Mouse (Mus musculus): Measurements from ENCODE around the gene Tgfb1i1.

DNA sequence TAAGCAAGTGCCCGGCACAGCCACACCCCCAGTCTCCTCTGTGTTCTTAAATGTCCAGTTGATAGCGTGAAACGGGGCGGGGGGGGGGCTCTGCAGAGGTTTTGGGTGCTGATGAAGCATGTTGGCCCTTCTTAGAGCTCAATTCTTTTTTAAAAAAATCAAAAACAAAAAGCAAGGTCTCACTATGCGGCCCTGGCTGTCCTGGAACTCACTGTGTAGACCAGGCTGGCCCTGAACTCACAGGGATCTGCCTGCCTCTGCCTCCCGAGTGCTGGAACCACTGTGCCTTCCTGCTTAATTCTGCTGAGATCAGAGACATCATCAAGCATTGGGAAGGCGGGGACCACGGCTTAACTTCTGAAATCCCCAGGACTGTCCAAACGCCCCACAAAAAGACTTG is 45.0 kb upstream of the Tgfb1i1 start:
- TF ChIP-seq CTCF (IDR thresholded peaks at IDR 0.05) (no peak), EP300 (IDR thresholded peaks at IDR 0.05) (no peak)

Data from lung, postnatal 0 days (tissue).